Mouse (Mus musculus) testis, adult 2 months (tissue): ENCODE measurements at regions not wholly inside any gene's neighbourhood (a gene's known extent, or its start where the extent isn't known, plus 50 kb on each side); places are given as distances from the start of the nearest gene placed in this dataset.

ENCODE experiments used
- CTCF ChIP-seq: fragments of 200-500 bp; IDR thresholded peaks from 2 replicates; pipeline ENCODE4 v1.5.1; 2012; ENCODE audit warnings: low read depth, mild to moderate bottlenecking, inconsistent platforms, low read length, moderate library complexity; ENCODE audit not compliant: control insufficient read depth, insufficient read depth, insufficient replicate concordance
- POLR2A ChIP-seq: fragments of 200-500 bp; IDR thresholded peaks from 2 replicates; pipeline ENCODE4 v1.6.1; 2012; ENCODE audit warnings: low read depth, mild to moderate bottlenecking, inconsistent platforms, low read length, moderate library complexity; ENCODE audit not compliant: control insufficient read depth

- TF ChIP-seq POLR2A (no peak), CTCF (no peak)
Observed at GRCm38 (mm10) chr7:95313667-95314066, 857.4 kb upstream of the Tenm4 start.
